Mouse (Mus musculus): Measurements from ENCODE around the gene Tenm2. TPM values are rescaled to one million over a fixed set of nuclear protein-coding genes. Genes with fewer than 3 reads are reported as not detected.

Gene Tenm2
- polyA plus RNA-seq, 1 experiment: not detected

DNA sequence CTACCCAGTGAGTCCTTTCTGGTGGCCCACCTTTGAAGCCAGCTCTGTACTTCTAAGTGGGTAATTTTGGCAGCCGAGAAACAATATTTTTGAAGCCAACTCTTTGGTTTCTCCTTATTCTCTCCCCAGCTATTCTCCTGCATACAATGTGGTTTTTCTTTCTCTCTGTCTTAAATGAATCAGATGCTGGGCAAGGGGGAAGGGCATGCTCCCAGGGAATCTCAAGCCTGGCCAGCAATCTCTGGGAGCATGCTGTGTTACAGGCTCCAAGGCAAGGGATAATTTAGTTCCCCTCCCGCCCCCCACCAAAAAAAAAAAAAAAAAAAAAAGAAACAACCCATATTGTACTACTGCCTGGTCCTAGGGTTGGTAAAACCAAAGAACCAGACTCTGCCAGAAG is 1112.5 kb downstream of the Tenm2 start:
- Histone ChIP-seq H3K4me3 (ENCODE audit: insufficient read depth, low read length) (no peak overlapping the region), H3K27ac (ENCODE audit: insufficient read depth, low read depth, low read length) (no peak overlapping the region), H3K4me1 (ENCODE audit: control insufficient read depth, insufficient read depth, low read length) (no peaks in the 10 kb centered on the region)
- TF ChIP-seq POLR2A (IDR thresholded peaks at IDR 0.05; ENCODE audit: borderline replicate concordance, low read depth, low read length): no peak

DNA sequence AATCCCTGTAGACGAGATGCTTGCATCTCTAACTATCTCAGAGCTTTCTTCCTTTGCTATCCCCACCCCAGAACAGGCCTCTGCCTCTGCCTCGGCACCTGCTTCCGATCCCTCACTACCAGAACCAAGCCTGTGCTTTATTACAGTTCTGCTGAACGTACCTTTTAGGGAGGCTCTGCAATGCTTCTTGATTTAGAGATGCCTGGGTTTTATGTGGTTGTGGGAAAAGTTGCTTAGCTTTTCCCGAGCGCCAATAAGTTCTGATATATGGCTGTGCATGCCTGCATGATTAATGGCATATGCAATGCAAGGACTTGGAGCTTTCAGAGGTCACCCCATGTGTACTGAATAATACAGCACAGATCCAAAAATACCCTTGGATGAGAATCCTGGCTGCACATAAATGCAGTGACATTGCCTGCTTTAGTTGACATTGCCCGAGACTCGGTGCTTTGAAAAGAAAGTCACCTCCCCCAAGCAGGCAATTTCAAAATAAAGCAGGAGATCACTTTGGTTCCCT is 1114.3 kb downstream of the Tenm2 start:
- Histone ChIP-seq H3K4me3 (ENCODE audit: insufficient read depth, low read length) (no peak overlapping the region), H3K4me1 (ENCODE audit: control insufficient read depth, insufficient read depth, low read length) (no peaks in the 10 kb centered on the region), H3K27ac (ENCODE audit: insufficient read depth, low read depth, low read length) (no peak overlapping the region)
- no peak for TF ChIP-seq CTCF (IDR thresholded peaks at IDR 0.05; ENCODE audit: low read depth, low read length)
- no peak for TF ChIP-seq POLR2A (IDR thresholded peaks at IDR 0.05; ENCODE audit: borderline replicate concordance, low read depth, low read length)

DNA sequence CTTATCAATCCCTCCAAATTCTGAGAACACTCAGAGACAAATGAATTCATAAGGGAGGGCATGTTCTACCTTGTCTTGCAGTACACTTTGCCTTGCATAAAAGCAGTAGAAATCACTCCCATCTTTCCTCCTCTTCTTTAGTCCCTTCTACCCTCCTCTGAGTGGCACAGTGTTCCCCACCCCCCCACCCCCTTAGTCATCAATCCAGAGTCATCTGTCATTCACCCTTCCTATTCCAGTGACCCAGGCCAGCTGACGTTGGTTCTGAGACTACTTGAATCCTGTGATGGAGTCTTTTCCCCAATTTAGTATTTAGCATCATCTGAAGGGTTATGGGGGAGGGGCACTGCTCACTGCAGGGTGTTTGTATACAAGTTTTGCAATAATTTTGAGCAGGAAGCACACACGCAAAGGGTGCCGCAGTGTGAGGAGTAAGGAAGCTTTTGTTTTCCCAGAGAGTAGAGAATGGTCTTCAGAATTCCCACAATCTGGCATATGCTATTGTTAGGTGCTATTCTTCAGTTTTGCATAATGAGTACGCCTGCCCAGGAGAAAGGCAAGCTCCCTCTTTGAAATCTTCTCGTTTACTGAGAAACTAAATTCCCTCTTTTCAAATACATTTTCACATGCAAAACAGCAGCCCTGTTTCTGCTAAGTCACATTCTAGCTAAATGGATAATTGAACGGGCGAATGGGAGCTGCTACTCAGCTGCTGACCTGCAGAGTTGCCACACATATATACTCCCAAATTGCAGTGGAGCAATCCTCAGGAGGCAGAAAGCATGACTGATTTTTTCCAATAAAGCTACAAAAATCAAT is 1115.0 kb downstream of the Tenm2 start:
- no peak overlapping the region for H3K4me3 ChIP-seq (ENCODE audit: insufficient read depth, low read length)
- TF ChIP-seq POLR2A (IDR thresholded peaks at IDR 0.05; ENCODE audit: borderline replicate concordance, low read depth, low read length) (no peak), CTCF (IDR thresholded peaks at IDR 0.05; ENCODE audit: low read depth, low read length) (no peak)
- no peak overlapping the region for H3K27ac ChIP-seq (ENCODE audit: insufficient read depth, low read depth, low read length)
- no peaks in the 10 kb centered on the region for H3K4me1 ChIP-seq (ENCODE audit: control insufficient read depth, insufficient read depth, low read length)

DNA sequence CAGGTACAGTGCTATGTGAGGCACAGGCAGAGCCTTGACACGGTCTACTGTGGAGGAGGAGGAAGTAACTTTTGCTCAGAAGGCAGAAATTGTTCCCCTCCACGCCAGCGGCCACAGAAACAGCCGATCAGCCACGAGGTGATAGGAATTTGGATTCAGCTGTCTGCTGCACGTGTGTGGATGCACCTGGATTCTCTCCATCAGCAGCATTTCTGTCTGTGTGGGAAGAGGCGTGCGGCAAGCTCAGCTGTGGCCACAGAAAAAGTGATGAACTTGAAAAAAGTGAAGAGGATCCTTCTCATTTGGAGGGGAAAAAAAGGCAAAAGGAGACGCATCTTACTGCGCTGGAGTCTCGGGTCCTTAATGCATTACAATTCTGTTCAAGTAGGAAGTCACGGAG is 1122.4 kb downstream of the Tenm2 start:
- Histone ChIP-seq H3K4me1 (ENCODE audit: control insufficient read depth, insufficient read depth, low read length) (no peaks in the 10 kb centered on the region), H3K4me3 (ENCODE audit: insufficient read depth, low read length) (no peak overlapping the region), H3K27ac (ENCODE audit: insufficient read depth, low read depth, low read length) (no peak overlapping the region)
- TF ChIP-seq POLR2A (IDR thresholded peaks at IDR 0.05; ENCODE audit: borderline replicate concordance, low read depth, low read length): no peak
- no peak for TF ChIP-seq CTCF (IDR thresholded peaks at IDR 0.05; ENCODE audit: low read depth, low read length)

DNA sequence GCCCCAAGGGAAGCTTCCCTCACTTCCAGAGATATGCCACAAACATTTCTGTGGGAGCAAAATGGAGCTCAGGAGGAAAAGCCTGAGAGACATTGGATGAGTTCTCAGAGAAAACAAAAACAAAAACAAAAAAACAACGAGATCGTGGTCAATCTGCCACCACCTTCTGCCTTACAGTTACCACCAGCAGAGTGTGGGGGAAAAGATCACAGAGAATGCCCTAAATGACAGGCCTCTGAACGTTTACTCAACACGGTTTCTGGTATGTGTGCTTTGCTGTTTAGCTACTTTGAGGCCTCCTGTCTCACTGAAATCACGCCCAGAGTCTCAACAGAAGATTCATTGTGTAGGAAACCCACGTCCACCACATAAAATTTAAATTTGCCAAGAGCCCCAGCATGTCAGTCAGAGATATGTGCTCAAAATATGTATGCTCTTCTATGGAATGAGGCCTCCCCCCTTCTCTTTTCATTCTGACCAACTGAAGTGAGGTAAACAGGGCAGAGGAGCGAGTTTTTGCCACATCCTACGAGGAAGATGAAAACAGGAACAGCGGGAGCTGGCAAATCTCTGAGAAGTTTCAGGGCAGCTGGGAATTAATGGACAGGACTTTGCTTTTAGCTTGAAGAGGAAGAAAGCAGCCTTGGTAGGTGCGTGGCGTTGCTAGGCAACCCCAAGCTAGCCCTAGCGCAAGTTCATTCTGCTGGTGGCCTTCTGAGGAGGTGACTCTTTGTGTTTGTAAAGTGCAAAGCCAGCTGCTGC is 1126.6 kb downstream of the Tenm2 start:
- Histone ChIP-seq H3K4me3 (ENCODE audit: insufficient read depth, low read length) (no peak overlapping the region), H3K27ac (ENCODE audit: insufficient read depth, low read depth, low read length) (no peak overlapping the region), H3K4me1 (ENCODE audit: control insufficient read depth, insufficient read depth, low read length) (no peaks in the 10 kb centered on the region)
- TF ChIP-seq POLR2A (IDR thresholded peaks at IDR 0.05; ENCODE audit: borderline replicate concordance, low read depth, low read length): no peak
- no peak for TF ChIP-seq CTCF (IDR thresholded peaks at IDR 0.05; ENCODE audit: low read depth, low read length)

DNA sequence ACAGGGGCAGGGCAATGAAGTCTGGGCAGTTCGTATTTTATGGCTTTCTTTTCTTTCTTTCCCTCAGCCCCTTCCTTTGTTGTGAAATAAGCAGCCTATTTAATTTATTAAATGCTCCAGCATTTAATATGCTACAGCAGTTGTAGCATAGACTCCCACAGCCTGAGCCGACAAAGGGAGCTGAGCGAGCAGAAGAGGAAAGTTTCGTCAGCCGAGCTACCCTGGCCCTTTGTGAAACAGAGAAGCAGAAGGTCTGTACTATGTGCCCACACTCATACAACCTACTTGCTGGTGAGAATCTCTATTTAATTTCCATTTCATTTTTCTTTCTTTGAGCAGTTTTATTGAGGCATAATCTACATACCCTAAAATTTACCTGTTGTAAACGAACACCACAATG is 1127.9 kb downstream of the Tenm2 start:
- Histone ChIP-seq H3K4me1 (ENCODE audit: control insufficient read depth, insufficient read depth, low read length) (no peaks in the 10 kb centered on the region), H3K27ac (ENCODE audit: insufficient read depth, low read depth, low read length) (no peak overlapping the region), H3K4me3 (ENCODE audit: insufficient read depth, low read length) (no peak overlapping the region)
- no peak for TF ChIP-seq POLR2A (IDR thresholded peaks at IDR 0.05; ENCODE audit: borderline replicate concordance, low read depth, low read length)
- no peak for TF ChIP-seq CTCF (IDR thresholded peaks at IDR 0.05; ENCODE audit: low read depth, low read length)

DNA sequence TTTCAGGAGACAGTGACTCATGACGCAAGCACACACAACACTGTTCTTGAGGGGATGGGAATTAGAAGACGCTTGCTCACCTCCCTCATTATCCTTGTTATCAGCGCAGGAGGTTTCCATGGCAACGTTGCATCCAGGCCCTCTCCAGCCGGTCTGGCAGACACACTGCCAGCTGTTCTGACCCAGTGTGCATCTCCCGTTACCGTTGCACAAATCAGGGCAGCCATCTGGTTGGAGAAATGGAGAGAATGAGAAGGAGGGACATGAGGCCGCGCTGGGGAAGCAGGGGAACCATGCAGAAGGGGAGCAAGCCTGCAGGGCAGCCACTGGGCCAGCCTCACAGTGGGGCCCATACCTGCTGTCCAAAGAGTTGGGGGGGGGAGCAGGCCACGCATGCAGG is 1129.1 kb downstream of the Tenm2 start:
- Histone ChIP-seq H3K4me3 (ENCODE audit: insufficient read depth, low read length) (no peak overlapping the region), H3K27ac (ENCODE audit: insufficient read depth, low read depth, low read length) (no peak overlapping the region), H3K4me1 (ENCODE audit: control insufficient read depth, insufficient read depth, low read length) (no peaks in the 10 kb centered on the region)
- TF ChIP-seq POLR2A (IDR thresholded peaks at IDR 0.05; ENCODE audit: borderline replicate concordance, low read depth, low read length): no peak
- TF ChIP-seq CTCF (IDR thresholded peaks at IDR 0.05; ENCODE audit: low read depth, low read length): no peak

DNA sequence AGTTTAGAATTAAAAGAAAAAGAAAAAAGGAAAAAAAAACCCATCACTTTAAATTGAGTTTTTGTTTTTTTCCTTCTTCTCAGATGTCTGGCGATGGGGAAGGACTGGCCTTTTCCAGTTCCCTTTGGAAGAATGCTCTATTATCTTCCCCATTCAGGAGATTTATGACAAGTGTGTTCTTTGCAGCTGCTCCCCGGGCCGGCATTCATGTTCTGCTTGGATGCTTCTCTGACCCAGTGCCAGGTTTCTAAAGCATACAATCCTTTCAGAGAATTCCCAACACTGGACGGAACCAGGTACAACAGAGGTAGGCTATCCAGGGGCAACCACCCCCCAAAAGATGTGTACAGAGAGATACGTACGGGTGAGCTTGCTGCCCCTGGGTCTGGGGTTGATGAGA is 1132.2 kb downstream of the Tenm2 start:
- Histone ChIP-seq H3K4me1 (ENCODE audit: control insufficient read depth, insufficient read depth, low read length) (no peaks in the 10 kb centered on the region), H3K4me3 (ENCODE audit: insufficient read depth, low read length) (no peak overlapping the region), H3K27ac (ENCODE audit: insufficient read depth, low read depth, low read length) (no peak overlapping the region)
- TF ChIP-seq CTCF (IDR thresholded peaks at IDR 0.05; ENCODE audit: low read depth, low read length) (no peak), POLR2A (IDR thresholded peaks at IDR 0.05; ENCODE audit: borderline replicate concordance, low read depth, low read length) (no peak)

DNA sequence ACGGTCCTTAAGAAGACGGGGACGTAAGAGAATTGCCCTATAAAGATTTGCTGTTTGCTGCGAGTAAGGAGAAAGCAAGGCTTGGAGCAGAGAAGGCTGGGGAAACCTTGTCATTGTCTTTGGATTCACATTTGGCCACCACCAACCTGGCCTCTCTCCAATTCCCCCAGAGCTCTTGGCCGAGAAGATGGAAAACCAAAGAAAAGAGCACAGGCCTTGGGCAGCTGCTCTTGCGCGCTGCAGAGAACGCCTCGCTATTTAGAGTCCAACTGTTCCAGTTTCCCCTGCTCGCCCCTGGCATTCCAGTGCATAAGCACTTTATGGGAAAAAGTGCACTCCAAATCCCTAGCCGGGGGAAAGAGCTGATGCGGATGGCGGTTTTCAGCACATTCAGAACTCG is 1139.5 kb downstream of the Tenm2 start:
- no peaks in the 10 kb centered on the region for H3K4me1 ChIP-seq (ENCODE audit: control insufficient read depth, insufficient read depth, low read length)
- H3K27ac ChIP-seq (ENCODE audit: insufficient read depth, low read depth, low read length): no peak overlapping the region
- H3K4me3 ChIP-seq (ENCODE audit: insufficient read depth, low read length): no peak overlapping the region
- TF ChIP-seq CTCF (IDR thresholded peaks at IDR 0.05; ENCODE audit: low read depth, low read length) (no peak), POLR2A (IDR thresholded peaks at IDR 0.05; ENCODE audit: borderline replicate concordance, low read depth, low read length) (no peak)

DNA sequence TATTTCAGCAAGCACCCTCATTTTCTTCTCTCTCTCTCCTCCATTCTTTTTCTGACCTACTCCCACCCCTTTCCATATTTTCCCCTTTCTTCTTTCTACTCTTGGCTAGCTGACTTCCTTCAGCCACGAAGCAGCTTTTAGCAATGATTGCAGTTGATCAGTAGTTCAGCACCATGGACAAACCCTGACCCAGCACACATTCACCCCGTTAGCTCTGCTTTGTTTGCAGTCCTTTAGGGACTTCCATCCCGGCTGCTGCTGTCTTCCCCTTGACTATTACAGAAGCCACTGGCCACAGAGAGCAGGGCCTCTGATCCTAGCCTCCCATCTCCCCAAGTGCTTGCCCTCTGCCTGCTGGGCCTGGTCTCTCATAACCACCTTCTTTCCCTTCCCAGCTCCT is 1145.6 kb downstream of the Tenm2 start:
- no peak for TF ChIP-seq CTCF (IDR thresholded peaks at IDR 0.05; ENCODE audit: low read depth, low read length)
- TF ChIP-seq POLR2A (IDR thresholded peaks at IDR 0.05; ENCODE audit: borderline replicate concordance, low read depth, low read length): no peak
- H3K27ac ChIP-seq (ENCODE audit: insufficient read depth, low read depth, low read length): no peak overlapping the region
- H3K4me3 ChIP-seq (ENCODE audit: insufficient read depth, low read length): no peak overlapping the region
- H3K4me1 ChIP-seq (ENCODE audit: control insufficient read depth, insufficient read depth, low read length): no peaks in the 10 kb centered on the region

Data from bone marrow macrophage, adult 2 months (primary cell).